Mouse (Mus musculus) kidney, adult 2 months (tissue): ENCODE data around the gene Serpine1. TPM values are rescaled to one million over a fixed set of nuclear protein-coding genes. Genes with fewer than 3 reads are reported as not detected.

Experiments
- DNase-seq: peaks from one replicate; pipeline ENCODE4 v3.0.0; 2021
- H3K27ac ChIP-seq: fragments of 200-500 bp; 2 replicates; pipeline ENCODE4 v1.5.1; 2012; ENCODE audit warnings: low read depth, low read length, control low read depth, inconsistent platforms; ENCODE audit not compliant: insufficient read depth
- H3K27me3 ChIP-seq: fragments of 200-500 bp; replicated peaks from 2 replicates; pipeline ENCODE4 v1.6.1; 2012; ENCODE audit warnings: mild to moderate bottlenecking, moderate library complexity, low read length, inconsistent platforms; ENCODE audit not compliant: control insufficient read depth, insufficient read depth
- H3K36me3 ChIP-seq: fragments of 200-500 bp; 2 replicates; pipeline ENCODE4 v1.6.1; 2012; ENCODE audit warnings: mild to moderate bottlenecking, moderate library complexity, low read length, inconsistent platforms; ENCODE audit not compliant: control insufficient read depth, insufficient read depth
- H3K4me1 ChIP-seq: fragments of 200-500 bp; 2 replicates; pipeline ENCODE4 v1.6.1; 2011; ENCODE audit warnings: low read length; ENCODE audit not compliant: control insufficient read depth, insufficient read depth
- H3K4me3 ChIP-seq: fragments of 200-500 bp; 2 replicates; pipeline ENCODE4 v1.5.1; 2011; ENCODE audit warnings: mild to moderate bottlenecking, low read depth, low read length, control low read depth; ENCODE audit not compliant: insufficient read depth
- CTCF ChIP-seq: fragments of 200-500 bp; conservative IDR thresholded peaks from 2 replicates; pipeline ENCODE4 v1.5.1; 2011; ENCODE audit warnings: low read depth, mild to moderate bottlenecking, control low read depth, low read length, moderate library complexity, mixed read lengths; ENCODE audit not compliant: insufficient read depth, insufficient read length
- POLR2A ChIP-seq: fragments of 200-500 bp; IDR thresholded peaks from one replicate; pipeline ENCODE4 v1.6.1; 2011; ENCODE audit warnings: low read depth, low read length, control low read depth
- WGBS: fragments of 180-500 bp; shearing (Covaris S2); methylation state at CpG from one replicate; pipeline ENCODE4 v1.1.7; 2018; 5-methylcytosine and 5-hydroxymethylcytosine counted together
- polyA plus RNA-seq: library from polyadenylated mRNA; depleted of rRNA; stranded (reverse); fragments of >200 nt; gene quantifications from 2 replicates; pipeline ENCODE4 v1.2.3, GENCODE M21; 2012

Serpine1 gene
- polyA plus RNA-seq, 1 experiment, result 1.1 TPM

DNA sequence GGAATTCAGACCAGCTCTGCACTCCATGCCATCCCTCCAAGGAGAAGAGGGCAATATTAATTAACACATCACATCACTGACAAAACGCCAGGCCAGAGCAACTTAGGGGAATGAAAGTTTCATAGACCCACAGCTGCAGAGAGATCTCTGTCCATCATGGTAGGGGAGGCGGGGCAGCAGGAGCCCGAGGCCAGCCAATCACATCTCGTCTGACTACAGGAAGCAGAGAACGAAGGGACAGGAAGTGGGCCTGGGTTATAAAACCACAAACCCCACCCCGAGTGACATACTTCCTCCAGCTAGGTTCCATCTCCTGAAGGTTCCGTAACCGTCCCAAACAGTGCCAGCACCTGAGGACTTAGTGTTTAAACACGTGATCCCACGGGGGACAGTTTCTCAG is 23.1 kb upstream of the Serpine1 start:
- TF ChIP-seq CTCF, result no peak
- TF ChIP-seq POLR2A, result no peak
- Histone ChIP-seq H3K4me3 (no peak overlapping the region), H3K4me1 (no peaks in the 10 kb centered on the region), H3K27me3 (no peaks in the 10 kb centered on the region), H3K27ac (no peak overlapping the region), H3K36me3 (no peaks in the 10 kb centered on the region)
- no peak for DNase-seq
- WGBS, result 82% methylated on average over 10 of the region's 10 CpGs

DNA sequence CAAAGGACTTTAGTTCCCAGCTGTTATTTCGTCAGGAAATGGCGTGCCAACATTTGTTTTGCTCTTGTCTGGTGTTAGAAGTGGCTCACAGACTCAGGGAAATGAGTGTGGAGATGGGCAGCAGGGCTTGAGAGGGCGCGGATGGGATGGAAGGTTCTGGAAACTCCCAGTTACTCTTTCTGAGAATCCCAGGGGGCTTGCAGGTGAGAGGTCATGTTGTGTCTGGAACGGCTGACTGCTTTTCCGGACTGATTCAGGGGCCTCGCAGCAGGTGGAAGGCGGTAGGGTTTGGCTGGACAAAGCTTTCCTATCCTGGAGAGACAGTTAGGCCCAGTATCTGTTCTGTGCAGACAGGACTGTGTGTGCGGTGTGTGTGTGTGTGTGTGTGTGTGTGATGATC is 21.7 kb upstream of the Serpine1 start:
- no peak overlapping the region for H3K4me3 ChIP-seq
- 40% methylated on average over 9 of the region's 9 CpGs for WGBS
- peak; percentile 53 for DNase-seq

DNA sequence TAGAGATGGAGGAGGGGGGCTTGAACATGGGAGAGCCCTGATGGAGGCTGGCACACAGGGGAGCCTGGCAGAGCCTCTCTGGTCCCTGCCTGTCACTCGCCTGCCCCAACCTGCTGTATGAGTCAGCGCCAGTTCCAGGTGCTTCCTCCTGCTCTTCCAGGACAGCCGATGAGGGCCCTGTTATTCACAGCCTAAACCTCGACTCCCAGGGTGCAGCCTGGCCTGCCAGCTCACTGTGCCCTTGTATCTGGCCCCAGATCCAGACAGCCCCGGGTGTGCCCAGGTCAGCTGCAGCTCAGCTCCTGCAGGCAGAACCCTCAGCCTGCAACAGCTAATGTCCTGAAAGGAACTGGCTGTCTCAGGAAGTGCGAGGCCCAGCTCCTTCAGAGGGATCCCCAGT is 19.5 kb upstream of the Serpine1 start:
- no peaks in the 10 kb centered on the region for H3K36me3 ChIP-seq
- H3K4me3 ChIP-seq, result no peak overlapping the region
- H3K27me3 ChIP-seq, result no peaks in the 10 kb centered on the region
- H3K4me1 ChIP-seq, result no peaks in the 10 kb centered on the region; the same call in 1 of the 2 replicates
- no peak for DNase-seq
- H3K27ac ChIP-seq, result no peak overlapping the region
- WGBS, result 71% methylated on average over 6 of the region's 6 CpGs
- TF ChIP-seq POLR2A (no peak), CTCF (no peak)

More for the DNA sequence above, 21.7 kb upstream of the Serpine1 start:
- H3K27ac ChIP-seq, result no peak overlapping the region
- no peaks in the 10 kb centered on the region for H3K4me1 ChIP-seq
- H3K27me3 ChIP-seq, result no peaks in the 10 kb centered on the region
- TF ChIP-seq CTCF (no peak), POLR2A (no peak)
- H3K36me3 ChIP-seq, result no peaks in the 10 kb centered on the region

DNA sequence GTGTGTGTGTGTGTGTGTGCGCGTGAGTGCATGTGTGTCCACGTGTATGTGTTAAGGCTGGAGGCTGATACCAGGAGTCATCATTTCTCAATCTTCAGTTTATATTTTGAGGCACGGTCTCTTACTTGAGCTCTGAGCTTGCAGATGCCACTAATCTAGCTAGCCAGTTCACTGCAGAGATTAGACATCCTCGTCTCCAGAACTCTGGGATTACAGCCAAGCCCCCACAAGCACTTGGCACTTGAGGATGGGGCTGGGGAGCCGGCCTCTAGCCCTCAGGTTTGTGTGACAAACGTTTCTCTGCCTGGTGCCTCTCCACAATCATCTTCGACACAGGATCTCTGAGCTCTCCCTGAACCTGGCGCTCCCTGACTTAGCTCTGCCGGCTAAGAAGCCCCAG is 18.8 kb upstream of the Serpine1 start:
- Histone ChIP-seq H3K4me1 (no peaks in the 10 kb centered on the region; the same call in 1 of the 2 replicates), H3K4me3 (no peak overlapping the region), H3K27me3 (no peaks in the 10 kb centered on the region), H3K27ac (no peak overlapping the region), H3K36me3 (no peaks in the 10 kb centered on the region)
- DNase-seq, result no peak
- 83% methylated on average over 10 of the region's 10 CpGs for WGBS
- no peak for TF ChIP-seq POLR2A
- TF ChIP-seq CTCF, result no peak

DNA sequence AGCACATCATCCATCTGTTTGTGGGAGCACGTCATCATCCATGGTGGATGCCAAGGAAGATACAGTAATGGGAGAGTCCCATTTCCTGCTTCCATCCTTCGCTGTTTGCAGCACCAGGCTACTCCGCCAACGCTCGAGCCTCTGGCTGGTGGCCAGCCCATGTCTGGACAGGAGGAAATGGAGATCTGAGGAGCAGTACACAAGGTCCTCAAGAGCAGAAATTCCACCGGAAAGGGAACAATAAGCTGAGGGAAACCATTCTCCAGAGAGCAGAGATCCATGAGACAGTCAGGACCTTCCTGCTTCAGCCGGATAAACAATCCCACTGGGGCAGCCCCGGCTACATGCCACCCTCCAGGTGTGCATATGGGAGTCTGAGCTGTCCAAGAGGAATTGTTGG is 15.3 kb upstream of the Serpine1 start:
- Histone ChIP-seq H3K27ac (peak overlapping the region; percentile 1; the same call in 1 of the 2 replicates), H3K27me3 (no peaks in the 10 kb centered on the region), H3K36me3 (no peaks in the 10 kb centered on the region), H3K4me1 (no peaks in the 10 kb centered on the region; the same call in 1 of the 2 replicates), H3K4me3 (no peak overlapping the region)
- no peak for TF ChIP-seq POLR2A
- TF ChIP-seq CTCF, result no peak
- WGBS, result 66% methylated on average over 8 of the region's 8 CpGs
- DNase-seq, result peak; percentile 91

DNA sequence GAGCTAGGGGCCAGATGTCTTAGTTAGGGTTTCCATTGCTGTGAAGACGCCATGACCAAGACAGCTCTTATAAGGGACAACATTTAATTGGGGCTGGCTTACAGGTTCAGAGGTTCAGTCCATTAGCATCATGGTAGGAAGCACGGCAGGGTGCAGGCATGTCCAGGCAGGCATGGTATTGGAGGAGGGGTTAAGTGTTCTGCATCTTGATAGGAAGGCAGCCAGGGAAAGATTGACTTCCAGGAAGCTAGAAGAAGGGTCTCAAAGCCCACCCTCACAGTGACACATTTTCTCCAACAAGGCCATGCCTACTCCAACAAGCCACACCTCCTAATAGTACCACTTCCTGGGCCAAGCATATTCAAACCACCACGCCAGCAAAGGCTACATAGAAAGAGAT is 13.7 kb upstream of the Serpine1 start:
- no peak for DNase-seq
- Histone ChIP-seq H3K4me1 (no peaks in the 10 kb centered on the region; the same call in 1 of the 2 replicates), H3K27ac (no peak overlapping the region), H3K36me3 (no peaks in the 10 kb centered on the region), H3K4me3 (no peak overlapping the region), H3K27me3 (no peaks in the 10 kb centered on the region)
- TF ChIP-seq CTCF (no peak), POLR2A (no peak)
- 83% methylated on average over 3 of the region's 3 CpGs for WGBS

DNA sequence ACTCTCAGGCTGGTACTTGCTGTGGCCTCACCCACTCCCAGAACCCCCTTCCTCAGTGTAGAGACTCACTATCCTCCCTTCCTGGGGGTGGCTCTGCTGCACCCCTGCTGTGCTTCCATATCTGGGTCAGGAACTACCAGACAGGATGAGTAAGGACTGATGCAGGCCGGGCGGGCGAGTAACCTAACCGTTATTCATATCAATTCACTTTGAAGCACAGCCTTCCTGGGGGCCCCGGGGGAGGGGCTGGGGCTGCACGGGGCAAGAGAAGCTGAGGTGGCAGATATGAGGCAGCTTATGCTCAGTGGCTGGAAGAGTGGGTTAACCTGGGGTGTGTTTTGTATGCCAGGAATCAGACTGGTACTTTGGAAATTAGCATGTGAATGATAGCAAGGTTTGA is 13.0 kb upstream of the Serpine1 start:
- H3K27me3 ChIP-seq, result no peaks in the 10 kb centered on the region
- no peak for DNase-seq
- 85% methylated on average over 6 of the region's 6 CpGs for WGBS
- no peak for TF ChIP-seq POLR2A
- TF ChIP-seq CTCF, result no peak
- H3K36me3 ChIP-seq, result no peaks in the 10 kb centered on the region
- no peaks in the 10 kb centered on the region; the same call in 1 of the 2 replicates for H3K4me1 ChIP-seq
- H3K4me3 ChIP-seq, result no peak overlapping the region
- H3K27ac ChIP-seq, result no peak overlapping the region

DNA sequence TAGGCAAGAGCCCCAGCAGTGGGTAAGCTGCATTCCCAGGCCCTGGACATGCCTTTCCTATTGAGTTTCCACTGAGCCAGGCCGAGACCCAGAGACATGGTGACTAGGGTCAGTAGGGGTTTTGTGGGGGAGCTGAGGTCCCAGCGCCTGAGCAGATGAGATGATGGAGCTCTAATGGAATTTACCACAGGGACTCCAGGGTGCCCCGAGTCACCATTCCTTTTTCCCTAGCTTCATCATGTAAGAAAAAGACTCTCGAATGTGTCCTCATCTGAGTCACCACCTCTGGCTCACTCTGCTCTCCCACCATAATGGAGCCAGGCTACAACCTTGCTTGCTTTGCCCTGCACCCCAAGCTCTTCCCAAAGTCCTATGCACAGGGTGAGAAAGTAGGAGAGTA is 11.0 kb upstream of the Serpine1 start:
- DNase-seq, result no peak
- H3K4me3 ChIP-seq, result no peak overlapping the region
- H3K4me1 ChIP-seq, result peaks cover under 1% of the 10 kb centered on the region; the same call in 1 of the 2 replicates
- WGBS, result 94% methylated on average over 4 of the region's 4 CpGs
- no peaks in the 10 kb centered on the region for H3K27me3 ChIP-seq
- H3K36me3 ChIP-seq, result no peaks in the 10 kb centered on the region
- TF ChIP-seq CTCF, result no peak
- no peak for TF ChIP-seq POLR2A
- H3K27ac ChIP-seq, result no peak overlapping the region
